ENCODE assay signal across 8 mouse cellular contexts in genomic region chr11:102408888-102409794, GRCm38 (mm10). TPM values are rescaled to one million over a fixed set of nuclear protein-coding genes. Genes with fewer than 3 reads are reported as not detected.
A peak's percentile ranks its signal among the peaks of the same experiment; 100 is the strongest.
DNase-seq lines count a peak whose midpoint lies in the region; ATAC-seq lines count a peak whose summit lies in the region.

No protein-coding gene starts in this region.

- WGBS in heart, embryonic 14.5 days = 34% methylated on average over 15 of the region's 15 CpGs
- 45% methylated on average over 15 of the region's 15 CpGs for WGBS in hindbrain, embryonic 12.5 days
- 47% methylated on average over 15 of the region's 15 CpGs for WGBS in midbrain, embryonic 14.5 days

- H3K9ac ChIP-seq in heart, embryonic 14.5 days (ENCODE audit: low read length) = peak overlapping the region; percentile 47; the same call in 1 of the 2 replicates
- H3K9ac ChIP-seq in hindbrain, embryonic 12.5 days = no peak overlapping the region
- no peak overlapping the region for H3K9ac ChIP-seq in midbrain, embryonic 14.5 days (replicated peaks; ENCODE audit: low read length)

- H3K27ac ChIP-seq in heart, embryonic 14.5 days (replicated peaks in 1 of 2; ENCODE audit: control insufficient read depth in 1 of 2, insufficient read depth in 1 of 2, low read depth in 2 of 2, low read length in 2 of 2) = peak overlapping the region; percentile 91 to 99
- H3K27ac ChIP-seq in hindbrain, embryonic 12.5 days = peak overlapping the region; percentile 62; the same call in 1 of the 2 replicates
- 0 out of 2 replicates have a peak overlapping the region, but pooled peaks have one; percentile 52 for H3K27ac ChIP-seq in midbrain, embryonic 14.5 days (replicated peaks; ENCODE audit: low read depth, low read length)

- no peak for ATAC-seq in heart, embryonic 14.5 days (ENCODE audit: insufficient number of reproducible peaks, insufficient read depth, low FRiP score, low read depth)
- no peak for ATAC-seq in hindbrain, embryonic 12.5 days (ENCODE audit: low FRiP score)
- no peak for ATAC-seq in midbrain, embryonic 14.5 days (ENCODE audit: low FRiP score, low TSS enrichment)

- intact Hi-C loops in heart, postnatal 36 days (cut with DNase I) = no loop called here

- H3K4me1 ChIP-seq in heart, embryonic 14.5 days (ENCODE audit: control insufficient read depth in 2 of 2, insufficient read depth in 2 of 2, low read length in 2 of 2) = peaks cover 14 to 25% of the 10 kb centered on the region in 2 experiments
- H3K4me1 ChIP-seq in hindbrain, embryonic 12.5 days = peaks cover 35% of the 10 kb centered on the region
- H3K4me1 ChIP-seq in midbrain, embryonic 14.5 days (ENCODE audit: control insufficient read depth, insufficient read depth, low read length) = peaks cover 21% of the 10 kb centered on the region

- H3K4me2 ChIP-seq in heart, embryonic 14.5 days (ENCODE audit: low read length) = peak overlapping the region; percentile 75
- peak overlapping the region; percentile 69 for H3K4me2 ChIP-seq in hindbrain, embryonic 12.5 days (replicated peaks)
- peak overlapping the region; percentile 79 for H3K4me2 ChIP-seq in midbrain, embryonic 14.5 days (ENCODE audit: low read length)

- no peaks in the 10 kb centered on the region for H3K27me3 ChIP-seq in heart, embryonic 14.5 days (ENCODE audit: control insufficient read depth, insufficient read depth, low read length)
- H3K27me3 ChIP-seq in hindbrain, embryonic 12.5 days = 0 out of 2 replicates have a peak, but pooled peaks cover 5% of the 10 kb centered on the region
- H3K27me3 ChIP-seq in midbrain, embryonic 14.5 days (ENCODE audit: control insufficient read depth, insufficient read depth, low read length) = no peaks in the 10 kb centered on the region

- H3K36me3 ChIP-seq in heart, embryonic 14.5 days (ENCODE audit: control insufficient read depth, insufficient read depth, low read length) = peaks cover 20% of the 10 kb centered on the region
- H3K36me3 ChIP-seq in hindbrain, embryonic 12.5 days = 0 out of 2 replicates have a peak, but pooled peaks cover 2% of the 10 kb centered on the region
- H3K36me3 ChIP-seq in midbrain, embryonic 14.5 days (ENCODE audit: control insufficient read depth, insufficient read depth, low read length) = peaks cover 1% of the 10 kb centered on the region; the same call in 1 of the 2 replicates

- no peaks in the 10 kb centered on the region for H3K9me3 ChIP-seq in heart, embryonic 14.5 days (ENCODE audit: control insufficient read depth, low read length)
- no peaks in the 10 kb centered on the region for H3K9me3 ChIP-seq in hindbrain, embryonic 12.5 days (replicated peaks)
- no peaks in the 10 kb centered on the region for H3K9me3 ChIP-seq in midbrain, embryonic 14.5 days (ENCODE audit: control insufficient read depth, low read length)

- no peak for DNase-seq in heart, postnatal 36 days
- DNase-seq in MN1 (ENCODE audit: low spot score) = peak; percentile 58
- no peak for DNase-seq in midbrain, embryonic 14.5 days
- DNase-seq in B cell, adult 2 months = no peak
- DNase-seq in layer of hippocampus, adult 9-11 months = no peak
- no peak for DNase-seq in layer of hippocampus, adult 8-10 months (ENCODE audit: low spot score in 2 of 2)

- H3K4me3 ChIP-seq in heart, embryonic 14.5 days (ENCODE audit: control insufficient read depth in 1 of 2, insufficient read depth in 1 of 2, low read depth in 1 of 2, low read length in 2 of 2) = peak overlapping the region; percentile 45 to 88
- H3K4me3 ChIP-seq in hindbrain, embryonic 12.5 days = peak overlapping the region; percentile 58
- peak overlapping the region; percentile 79 for H3K4me3 ChIP-seq in midbrain, embryonic 14.5 days (replicated peaks; ENCODE audit: low read depth, low read length)

RNA-seq across cellular contexts. Expression of gene Slc25a39, which starts 1.4 kb away (rescaled TPM):
- polyA plus RNA-seq in heart, embryonic 14.5 days (2014; fragmentation: Nextera tagmentation; extraction: Ambion mirVana) = 266 and 295 TPM in 2 replicates
- total RNA-seq in heart, postnatal 36 days (2021) = 100 to 1,000 TPM; 174 to 183 TPM
- polyA plus RNA-seq in hindbrain, embryonic 12.5 days (2016; fragmentation: Nextera tagmentation; extraction: Ambion mirVana) = 148 and 157 TPM in 2 replicates
- polyA plus RNA-seq in midbrain, embryonic 14.5 days (2014; fragmentation: Nextera tagmentation; extraction: Ambion mirVana) = 132 and 144 TPM in 2 replicates
- total RNA-seq in layer of hippocampus, adult 8-10 months (2022) = 10 to 100 TPM; 62.0 to 72.4 (median 64.6) TPM

RNA-seq across cellular contexts. Expression of gene Rundc3a, which starts 15.9 kb away (rescaled TPM):
- polyA plus RNA-seq in heart, embryonic 14.5 days (2014; fragmentation: Nextera tagmentation; extraction: Ambion mirVana) = 0.81 and 1.2 TPM in 2 replicates
- total RNA-seq in heart, postnatal 36 days (2021) = under 1 TPM in 1 of 2 experiments, not detected in 1; 0.19 TPM
- 125 and 140 TPM in 2 replicates for polyA plus RNA-seq in hindbrain, embryonic 12.5 days (2016; fragmentation: Nextera tagmentation; extraction: Ambion mirVana)
- polyA plus RNA-seq in midbrain, embryonic 14.5 days (2014; fragmentation: Nextera tagmentation; extraction: Ambion mirVana) = 113 and 165 TPM in 2 replicates
- 100 to 1,000 TPM; 420 to 453 (median 428) TPM for total RNA-seq in layer of hippocampus, adult 8-10 months (2022)

RNA-seq across cellular contexts. Expression of gene Grn, which starts 21.0 kb away (rescaled TPM):
- 182 and 190 TPM in 2 replicates for polyA plus RNA-seq in heart, embryonic 14.5 days (2014; fragmentation: Nextera tagmentation; extraction: Ambion mirVana)
- 100 to 1,000 TPM; 113 to 122 TPM for total RNA-seq in heart, postnatal 36 days (2021)
- polyA plus RNA-seq in hindbrain, embryonic 12.5 days (2016; fragmentation: Nextera tagmentation; extraction: Ambion mirVana) = 96.9 and 101 TPM in 2 replicates
- 33.1 and 45.5 TPM in 2 replicates for polyA plus RNA-seq in midbrain, embryonic 14.5 days (2014; fragmentation: Nextera tagmentation; extraction: Ambion mirVana)
- total RNA-seq in layer of hippocampus, adult 8-10 months (2022) = 100 to 1,000 TPM in 2 of 4 experiments, 10 to 100 TPM in 2; 61.9 to 191 (median 114) TPM

RNA-seq across cellular contexts. Expression of gene Fam171a2, which starts 38.3 kb away (rescaled TPM):
- 4.6 and 7.9 TPM in 2 replicates for polyA plus RNA-seq in heart, embryonic 14.5 days (2014; fragmentation: Nextera tagmentation; extraction: Ambion mirVana)
- total RNA-seq in heart, postnatal 36 days (2021) = 1 to 10 TPM; 4.3 to 5.2 TPM
- 21.5 and 22.8 TPM in 2 replicates for polyA plus RNA-seq in hindbrain, embryonic 12.5 days (2016; fragmentation: Nextera tagmentation; extraction: Ambion mirVana)
- polyA plus RNA-seq in midbrain, embryonic 14.5 days (2014; fragmentation: Nextera tagmentation; extraction: Ambion mirVana) = 28.6 and 50.4 TPM in 2 replicates
- 10 to 100 TPM; 77.6 to 94.7 (median 85.7) TPM for total RNA-seq in layer of hippocampus, adult 8-10 months (2022)

RNA-seq across cellular contexts. Expression of gene Slc4a1, which starts 43.1 kb away (rescaled TPM):
- 5.6 and 11.8 TPM in 2 replicates for polyA plus RNA-seq in heart, embryonic 14.5 days (2014; fragmentation: Nextera tagmentation; extraction: Ambion mirVana)
- total RNA-seq in heart, postnatal 36 days (2021) = 1 to 10 TPM; 2.1 to 7.8 TPM
- polyA plus RNA-seq in hindbrain, embryonic 12.5 days (2016; fragmentation: Nextera tagmentation; extraction: Ambion mirVana) = 30.8 and 33.5 TPM in 2 replicates
- polyA plus RNA-seq in midbrain, embryonic 14.5 days (2014; fragmentation: Nextera tagmentation; extraction: Ambion mirVana) = 0.51 and 2.3 TPM in 2 replicates
- total RNA-seq in layer of hippocampus, adult 8-10 months (2022) = under 1 TPM in 2 of 4 experiments, not detected in 2; 0.10 to 0.11 TPM

Comparison
In these comparisons a context has a peak if more than half of its experiments do, and no peak if none do; other contexts are left out.
1. RNA of gene Rundc3a, which starts 15.9 kb away (polyA plus RNA-seq): 125 to 140 TPM in hindbrain, embryonic 12.5 days and 113 to 165 TPM in midbrain, embryonic 14.5 days; 0.81 to 1.2 TPM in heart, embryonic 14.5 days; every median in the first group is over 10 times any median in the second.
2. Peak in every context shown above with its lines, with median percentiles within 50 percentile points of each other: H3K27ac ChIP-seq, H3K4me2 ChIP-seq and H3K4me3 ChIP-seq.